Mouse (Mus musculus) CH12.LX (cell line): ENCODE data around the gene Syne3. TPM values are rescaled to one million over a fixed set of nuclear protein-coding genes. Genes with fewer than 3 reads are reported as not detected.

Experiments
- DNase-seq: peaks from one replicate; pipeline ENCODE4 v3.0.0-alpha.2; 2013; ENCODE audit errors: extremely low read depth
- H3K27ac ChIP-seq: 2 replicates; pipeline ENCODE4 v1.5.1; 2012; ENCODE audit warnings: low read depth, mild to moderate bottlenecking, control low read depth, moderate library complexity; ENCODE audit not compliant: insufficient read depth
- H3K27me3 ChIP-seq: replicated peaks from 2 replicates; pipeline ENCODE3; 2012; ENCODE audit warnings: inconsistent platforms
- H3K36me3 ChIP-seq, 2 experiments: replicated peaks in 1 of 2; 2 replicates each; pipeline versions ENCODE3 to v1.6.1; 2012; ENCODE audit warnings: inconsistent platforms in 1 of 2, low read length in 1 of 2, mild to moderate bottlenecking in 1 of 2, mixed read lengths in 1 of 2, moderate library complexity in 1 of 2; ENCODE audit not compliant: control insufficient read depth in 1 of 2, insufficient read depth in 1 of 2
- H3K4me1 ChIP-seq, 2 experiments: 2 replicates each; pipeline ENCODE4 v1.6.1; 2012; ENCODE audit warnings: inconsistent platforms in 1 of 2, moderate library complexity in 1 of 2; ENCODE audit not compliant: insufficient read depth in 2 of 2, control insufficient read depth in 1 of 2
- H3K4me2 ChIP-seq: 2 replicates; pipeline ENCODE4 v1.6.1; 2012; ENCODE audit warnings: low read depth, mild to moderate bottlenecking, control low read depth; ENCODE audit not compliant: poor library complexity, insufficient read depth, severe bottlenecking
- H3K4me3 ChIP-seq, 3 experiments: fragments of 150-350 bp in 1 of 3; sonication (generic) in 1 of 3; replicated peaks in 1 of 3; 2 replicates each; pipeline versions ENCODE3 to v1.5.1; 2011 to 2012; ENCODE audit warnings: low read depth in 2 of 3, low read length in 2 of 3, mild to moderate bottlenecking in 2 of 3, moderate library complexity in 2 of 3, control low read depth in 1 of 3, improper control_type of control experiment in 1 of 3, inconsistent platforms in 1 of 3, mixed read lengths in 1 of 3; ENCODE audit not compliant: poor library complexity in 1 of 3
- H3K79me2 ChIP-seq: replicated peaks from 2 replicates; pipeline ENCODE4 v1.6.1; 2012; ENCODE audit warnings: mild to moderate bottlenecking, moderate library complexity; ENCODE audit not compliant: control insufficient read depth, poor library complexity, insufficient read depth, severe bottlenecking; ENCODE audit errors: extremely low read depth
- H3K9ac ChIP-seq: 2 replicates; pipeline ENCODE4 v1.6.1; 2012; ENCODE audit warnings: low read depth, mild to moderate bottlenecking, control low read depth, moderate library complexity; ENCODE audit not compliant: insufficient read depth
- H3K9me3 ChIP-seq: replicated peaks from 2 replicates; pipeline ENCODE3; 2012; ENCODE audit warnings: low read length, inconsistent platforms, mixed read lengths
- CHD1 ChIP-seq: IDR thresholded peaks from 2 replicates; pipeline ENCODE4 v1.6.1; 2012; ENCODE audit warnings: low read depth, low read length, improper control_type of control experiment, inconsistent platforms
- CHD2 ChIP-seq: IDR thresholded peaks from 2 replicates; pipeline ENCODE4 v1.6.1; 2011; ENCODE audit warnings: low read length, improper control_type of control experiment
- CTCF ChIP-seq, 2 experiments: IDR thresholded peaks in 1 of 2; conservative IDR thresholded peaks in 1 of 2; 2 replicates each; pipeline ENCODE4 v1.5.1; 2011 to 2012; ENCODE audit warnings: low read depth in 2 of 2, low read length in 2 of 2, improper control_type of control experiment in 1 of 2, inconsistent platforms in 1 of 2, mild to moderate bottlenecking in 1 of 2, moderate library complexity in 1 of 2
- E2F4 ChIP-seq: IDR thresholded peaks from 2 replicates; pipeline ENCODE4 v1.6.1; 2011; ENCODE audit warnings: low read depth, low read length, improper control_type of control experiment; ENCODE audit not compliant: insufficient replicate concordance
- ELF1 ChIP-seq: IDR thresholded peaks from 2 replicates; pipeline ENCODE4 v1.6.1; 2014; ENCODE audit warnings: low read depth, mild to moderate bottlenecking, inconsistent platforms, low read length, improper control_type of control experiment
- EP300 ChIP-seq: IDR thresholded peaks from 2 replicates; pipeline ENCODE4 v1.6.1; 2011; ENCODE audit warnings: low read length, improper control_type of control experiment
- ETS1 ChIP-seq: conservative IDR thresholded peaks from 2 replicates; pipeline ENCODE4 v1.6.1; 2012; ENCODE audit warnings: low read depth, mild to moderate bottlenecking, inconsistent platforms, low read length, improper control_type of control experiment, moderate library complexity
- GABPA ChIP-seq: IDR thresholded peaks from 2 replicates; pipeline ENCODE4 v1.6.1; 2012; ENCODE audit warnings: low read depth, low read length, improper control_type of control experiment, inconsistent platforms; ENCODE audit not compliant: insufficient replicate concordance
- HCFC1 ChIP-seq: IDR thresholded peaks from 2 replicates; pipeline ENCODE4 v1.6.1; 2012; ENCODE audit warnings: low read depth, mild to moderate bottlenecking, inconsistent platforms, low read length, improper control_type of control experiment
- IRF4 ChIP-seq: IDR thresholded peaks from 2 replicates; pipeline ENCODE4 v1.6.1; 2014; ENCODE audit warnings: low read depth, mild to moderate bottlenecking, inconsistent platforms, low read length, improper control_type of control experiment
- JUN ChIP-seq: IDR thresholded peaks from 2 replicates; pipeline ENCODE4 v1.6.1; 2011; ENCODE audit warnings: low read depth, mild to moderate bottlenecking, low read length, improper control_type of control experiment, moderate library complexity; ENCODE audit not compliant: insufficient read depth
- JUND ChIP-seq: conservative IDR thresholded peaks from 2 replicates; pipeline ENCODE4 v1.6.1; 2011; ENCODE audit warnings: low read depth, low read length, improper control_type of control experiment
- KAT2A ChIP-seq: IDR thresholded peaks from 2 replicates; pipeline ENCODE4 v1.6.1; 2012; ENCODE audit warnings: low read length, improper control_type of control experiment, inconsistent platforms; ENCODE audit not compliant: insufficient replicate concordance
- MAFK ChIP-seq: IDR thresholded peaks from 2 replicates; pipeline ENCODE4 v1.6.1; 2011; ENCODE audit warnings: low read length, improper control_type of control experiment; ENCODE audit not compliant: insufficient replicate concordance
- MAX ChIP-seq: IDR thresholded peaks from 2 replicates; pipeline ENCODE4 v1.6.1; 2011; ENCODE audit warnings: low read length, improper control_type of control experiment
- MAZ ChIP-seq: IDR thresholded peaks from 2 replicates; pipeline ENCODE4 v1.6.1; 2012; ENCODE audit warnings: low read depth, mild to moderate bottlenecking, inconsistent platforms, low read length, improper control_type of control experiment, moderate library complexity
- MEF2A ChIP-seq: IDR thresholded peaks from 2 replicates; pipeline ENCODE4 v1.6.1; 2014; ENCODE audit warnings: low read depth, mild to moderate bottlenecking, inconsistent platforms, low read length, improper control_type of control experiment, borderline replicate concordance
- MXI1 ChIP-seq: IDR thresholded peaks from 2 replicates; pipeline ENCODE4 v1.6.1; 2011; ENCODE audit warnings: mild to moderate bottlenecking, low read depth, low read length, improper control_type of control experiment
- MYC ChIP-seq: IDR thresholded peaks from 2 replicates; pipeline ENCODE4 v1.6.1; 2011; ENCODE audit warnings: low read depth, mild to moderate bottlenecking, improper control_type of control experiment, low read length
- NELFE ChIP-seq: IDR thresholded peaks from 2 replicates; pipeline ENCODE4 v1.6.1; 2011; ENCODE audit warnings: low read depth, low read length, improper control_type of control experiment
- NRF1 ChIP-seq: IDR thresholded peaks from 2 replicates; pipeline ENCODE4 v1.6.1; 2014; ENCODE audit warnings: low read depth, mild to moderate bottlenecking, inconsistent platforms, low read length, improper control_type of control experiment, moderate library complexity
- PAX5 ChIP-seq: IDR thresholded peaks from 2 replicates; pipeline ENCODE4 v1.6.1; 2012; ENCODE audit warnings: low read length, inconsistent platforms, mixed read lengths
- POLR2A ChIP-seq: IDR thresholded peaks from 2 replicates; pipeline ENCODE4 v1.6.1; 2011; ENCODE audit warnings: low read depth, mild to moderate bottlenecking, improper control_type of control experiment, low read length
- RAD21 ChIP-seq: IDR thresholded peaks from 2 replicates; pipeline ENCODE4 v1.6.1; 2011; ENCODE audit warnings: low read depth, mild to moderate bottlenecking, low read length, improper control_type of control experiment, moderate library complexity
- RCOR1 ChIP-seq: conservative IDR thresholded peaks from 2 replicates; pipeline ENCODE4 v1.6.1; 2012; ENCODE audit warnings: low read depth, mild to moderate bottlenecking, inconsistent platforms, low read length, improper control_type of control experiment
- SIN3A ChIP-seq: IDR thresholded peaks from 2 replicates; pipeline ENCODE4 v1.6.1; 2012; ENCODE audit warnings: low read length, improper control_type of control experiment, inconsistent platforms
- SMC3 ChIP-seq: IDR thresholded peaks from 2 replicates; pipeline ENCODE4 v1.6.1; 2011; ENCODE audit warnings: low read depth, low read length, improper control_type of control experiment
- TCF12 ChIP-seq: IDR thresholded peaks from 2 replicates; pipeline ENCODE4 v1.6.1; 2014; ENCODE audit warnings: low read depth, mild to moderate bottlenecking, inconsistent platforms, low read length, improper control_type of control experiment
- UBTF ChIP-seq: IDR thresholded peaks from 2 replicates; pipeline ENCODE4 v1.6.1; 2012; ENCODE audit warnings: low read depth, mild to moderate bottlenecking, inconsistent platforms, low read length, improper control_type of control experiment, moderate library complexity
- USF1 ChIP-seq: IDR thresholded peaks from 2 replicates; pipeline ENCODE4 v1.6.1; 2014; ENCODE audit warnings: low read depth, mild to moderate bottlenecking, inconsistent platforms, low read length, improper control_type of control experiment
- ZKSCAN1 ChIP-seq: IDR thresholded peaks from 2 replicates; pipeline ENCODE4 v1.6.1; 2012; ENCODE audit warnings: low read depth, inconsistent platforms, low read length, improper control_type of control experiment, borderline replicate concordance
- ZMIZ1 ChIP-seq: IDR thresholded peaks from 2 replicates; pipeline ENCODE4 v1.6.1; 2012; ENCODE audit warnings: low read depth, mild to moderate bottlenecking, inconsistent platforms, low read length, improper control_type of control experiment
- dilution Hi-C: fragments of 300-500 bp; cut with MboI; formaldehyde crosslinking; loops from 2 replicates; pipeline ENCODE4 v1.14.3; 2020; ENCODE audit warnings: low sequenced_read_pairs; ENCODE audit not compliant: extremely low pct_unique_long_range_greater_than_20kb, extremely low pct_ligation_motif_present
- in situ Hi-C: fragments of 300-500 bp; cut with MboI; formaldehyde crosslinking; loops from 3 replicates; pipeline ENCODE4 v1.14.3; 2019; ENCODE audit warnings: low sequenced_read_pairs, low pct_ligation_motif_present, low pct_unique_long_range_greater_than_20kb, mixed read lengths
- polyA plus RNA-seq: library from polyadenylated mRNA; unstranded; fragments of >175 nt; gene quantifications from 2 replicates; pipeline ENCODE4 v1.2.1, GENCODE M21; 2012; ENCODE audit warnings: low read depth; ENCODE audit not compliant: insufficient read length
- total RNA-seq, 2 experiments: library from RNA; depleted of rRNA; stranded (reverse); fragments of 300-350 nt in 1 of 2; fragments of >200 nt in 1 of 2; gene quantifications; 2 replicates each; pipeline ENCODE4 v1.2.3; 2012 to 2014

Gene Syne3
- total and polyA plus RNA-seq, 3 experiments = 5.3 to 18.7 (median 7.3) TPM

- H3K27ac ChIP-seq = peak overlapping the region; percentile 90
- dilution Hi-C loops = no loop called here
Measured at GRCm38 (mm10) chr12:104998541-104998940, 11.1 kb downstream of the Syne3 start.

GRCm38 (mm10) chr12:104997641-104998293 lies 11.8 kb downstream of the Syne3 start:
- in situ Hi-C loops (no loop called here), dilution Hi-C loops (no loop called here)
- Histone ChIP-seq H3K4me3 (no peak overlapping the region), H3K9me3 (peaks cover 2% of the 10 kb centered on the region), H3K4me1 (peaks cover 65 to 98% of the 10 kb centered on the region in 2 experiments), H3K4me2 (no peak overlapping the region; the same call in 1 of the 2 replicates), H3K27ac (peak overlapping the region; percentile 65), H3K36me3 (peaks cover 0 to 3% of the 10 kb centered on the region in 2 experiments), H3K79me2 (peaks cover 14% of the 10 kb centered on the region), H3K27me3 (no peaks in the 10 kb centered on the region), H3K9ac (no peak overlapping the region)
- DNase-seq = peak; percentile 71
- TF ChIP-seq MYC (0 out of 2 replicates have a peak, but pooled peaks have one; percentile 47), GABPA (no peak), PAX5 (no peak), POLR2A (peak; percentile 56), EP300 (peak; percentile 62), MAZ (0 out of 2 replicates have a peak, but pooled peaks have one; percentile 26), MXI1 (peak; percentile 65), UBTF (no peak), RCOR1 (peak; percentile 60; the same call in 1 of the 2 replicates), TCF12 (peak; percentile 60; the same call in 1 of the 2 replicates), IRF4 (no peak; the same call in 1 of the 2 replicates), CHD2 (0 out of 2 replicates have a peak, but pooled peaks have one; percentile 40), ETS1 (peak; percentile 69), MEF2A (peak; percentile 17; the same call in 1 of the 2 replicates), ZMIZ1 (no peak), HCFC1 (no peak), ELF1 (0 out of 2 replicates have a peak, but pooled peaks have one; percentile 16), NRF1 (0 out of 2 replicates have a peak, but pooled peaks have one; percentile 14), NELFE (peak; percentile 40; the same call in 1 of the 2 replicates), SMC3 (no peak), MAFK (no peak), ZKSCAN1 (no peak), CHD1 (peak; percentile 72; the same call in 1 of the 2 replicates), SIN3A (peak; percentile 63), MAX (peak; percentile 73)

More at GRCm38 (mm10) chr12:104998541-104998940, 11.1 kb downstream of the Syne3 start:
- peaks cover 2% of the 10 kb centered on the region for H3K9me3 ChIP-seq
- DNase-seq = no peak
- no peak overlapping the region for H3K4me3 ChIP-seq
- H3K79me2 ChIP-seq = peaks cover 17% of the 10 kb centered on the region
- peaks cover 62 to 100% of the 10 kb centered on the region in 2 experiments for H3K4me1 ChIP-seq
- in situ Hi-C loops = no loop called here
- H3K4me2 ChIP-seq = no peak overlapping the region
- no peak for TF ChIP-seq USF1
- no peak for TF ChIP-seq MYC
- no peak for TF ChIP-seq MEF2A
- no peak for TF ChIP-seq SIN3A
- no peak for TF ChIP-seq JUN
- no peak for TF ChIP-seq E2F4
- TF ChIP-seq JUND = no peak
- no peak for TF ChIP-seq NRF1
- TF ChIP-seq MAZ = no peak
- TF ChIP-seq MXI1 = no peak
- TF ChIP-seq HCFC1 = no peak
- TF ChIP-seq PAX5 = no peak
- TF ChIP-seq KAT2A = no peak
- no peak for TF ChIP-seq CTCF (conservative IDR thresholded peaks at IDR 0.05 in 1 of 2, IDR thresholded peaks at IDR 0.05 in 1 of 2; ENCODE audit: low read depth in 2 of 2, low read length in 2 of 2)
- no peak for TF ChIP-seq RAD21
- TF ChIP-seq GABPA = no peak
- TF ChIP-seq, all 38 proteins: peak for 0
- Histone ChIP-seq H3K36me3 (no peaks in the 10 kb centered on the region), H3K9ac (no peak overlapping the region; the same call in 1 of the 2 replicates), H3K27me3 (no peaks in the 10 kb centered on the region)
